Mouse (Mus musculus) lung, postnatal 0 days (tissue): ENCODE data around the gene Cxcl10.

Experiments
- CTCF ChIP-seq: IDR thresholded peaks from 2 replicates; pipeline ENCODE4 v1.5.1; 2016; ENCODE audit warnings: antibody characterized with exemption, mild to moderate bottlenecking
- EP300 ChIP-seq: IDR thresholded peaks from 2 replicates; pipeline ENCODE4 v1.6.1; 2016; ENCODE audit warnings: antibody characterized with exemption, mild to moderate bottlenecking, control low read depth

DNA sequence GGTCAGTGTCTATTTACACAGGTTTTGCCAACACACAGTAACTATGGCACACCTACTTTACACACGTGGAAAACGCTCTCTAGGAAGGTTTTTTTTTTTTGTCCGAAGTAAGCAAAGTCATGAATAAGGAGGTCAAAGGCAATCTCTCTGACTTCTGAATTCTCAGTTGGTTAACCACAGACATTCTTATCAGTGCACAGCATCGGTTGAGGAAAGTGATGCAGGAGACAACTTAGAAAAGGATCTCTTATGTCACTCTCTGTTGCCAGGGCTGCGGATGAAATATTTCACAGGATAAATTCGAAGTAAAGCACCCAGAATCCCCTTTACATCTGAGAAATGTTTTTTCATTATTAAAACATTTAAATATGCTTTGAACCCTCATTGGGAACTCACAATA is 21.3 kb downstream of the Cxcl10 start:
- TF ChIP-seq CTCF (no peak), EP300 (no peak)
